Mouse (Mus musculus) layer of hippocampus, adult 11-12 months (tissue): Measurements from ENCODE around the gene Aga.
A peak's percentile ranks its signal among the peaks of the same experiment; 100 is the strongest.
"Not testable (repeated sequence)": the region's sequence is repeated elsewhere in the genome, so short reads cannot be mapped to it uniquely, and the experiment has no call there.

Source experiments
- DNase-seq: peaks from one replicate; pipeline ENCODE4 v3.0.0; 2022; ENCODE audit warnings: low spot score

Aga gene

DNA sequence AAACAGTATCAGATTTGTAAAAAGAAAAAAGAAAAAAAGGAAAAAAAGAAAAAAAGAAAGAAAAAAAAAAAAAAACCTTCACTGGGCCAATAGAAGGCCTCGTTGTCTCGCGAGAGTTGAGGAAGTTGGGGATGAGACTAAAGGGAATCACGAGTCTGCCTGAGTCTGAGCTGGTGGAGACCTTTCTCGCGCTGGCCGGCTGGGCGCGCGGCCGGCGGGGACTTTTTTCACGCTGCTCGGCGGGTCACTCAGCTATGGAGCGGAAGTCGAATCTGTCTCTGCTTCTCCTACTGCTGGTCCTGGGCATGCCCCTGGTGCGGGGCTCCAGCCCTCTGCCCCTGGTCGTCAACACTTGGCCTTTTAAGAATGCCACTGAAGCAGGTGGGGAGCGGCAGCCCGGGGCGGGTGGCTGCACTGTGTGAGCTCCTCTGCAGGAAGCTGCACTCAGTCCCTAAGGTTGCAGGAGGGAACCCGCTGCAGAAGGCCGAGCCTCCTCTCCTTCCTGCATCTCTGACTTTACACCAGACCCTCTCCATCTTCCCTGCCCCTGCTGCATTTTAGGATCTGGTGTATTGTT lies at the start of gene Aga:
TSS of gene Aga (plus strand) at position 177 of the 577 bp plus-strand sequence.
- DNase-seq: peak; percentile 89

DNA sequence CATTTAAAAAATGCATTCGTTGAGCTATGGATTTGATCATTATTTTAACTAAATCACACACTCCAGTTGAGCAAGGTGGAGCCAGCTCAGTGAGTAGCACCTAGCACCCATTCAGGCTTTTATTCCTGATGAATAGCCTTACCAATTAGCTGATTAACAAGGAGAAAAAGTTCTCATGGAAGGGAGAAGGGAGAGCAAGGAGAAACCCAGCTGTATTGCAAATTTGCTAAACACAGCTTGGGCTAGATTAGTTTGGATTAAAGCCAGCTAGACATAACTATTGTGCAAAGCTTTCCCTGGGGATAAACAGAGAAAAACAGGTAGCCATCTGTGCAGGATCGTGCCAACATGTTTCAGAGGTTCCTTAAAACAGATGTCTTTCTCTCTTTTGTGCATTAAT lies 22.5 kb upstream of the Aga start:
- DNase-seq: no peak

DNA sequence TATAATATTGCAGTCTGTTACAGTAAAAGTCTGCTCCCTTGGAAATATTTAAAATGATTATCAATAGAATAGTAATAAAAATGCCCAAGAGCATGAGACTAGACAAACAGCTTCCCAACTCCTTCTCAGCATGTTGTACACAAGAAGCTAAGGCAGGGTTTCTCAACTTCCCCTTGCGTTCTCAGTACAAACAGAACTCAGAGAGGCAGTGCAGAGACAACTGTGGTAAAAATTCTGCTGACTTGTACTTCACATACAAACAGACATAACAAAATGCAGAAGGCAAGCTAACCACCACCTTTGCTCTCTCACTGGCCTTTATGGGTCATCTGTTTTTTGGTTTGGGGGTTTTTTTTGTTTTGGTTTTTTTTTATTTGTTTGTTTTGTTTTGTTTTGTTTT lies 15.3 kb upstream of the Aga start:
- no peak for DNase-seq

DNA sequence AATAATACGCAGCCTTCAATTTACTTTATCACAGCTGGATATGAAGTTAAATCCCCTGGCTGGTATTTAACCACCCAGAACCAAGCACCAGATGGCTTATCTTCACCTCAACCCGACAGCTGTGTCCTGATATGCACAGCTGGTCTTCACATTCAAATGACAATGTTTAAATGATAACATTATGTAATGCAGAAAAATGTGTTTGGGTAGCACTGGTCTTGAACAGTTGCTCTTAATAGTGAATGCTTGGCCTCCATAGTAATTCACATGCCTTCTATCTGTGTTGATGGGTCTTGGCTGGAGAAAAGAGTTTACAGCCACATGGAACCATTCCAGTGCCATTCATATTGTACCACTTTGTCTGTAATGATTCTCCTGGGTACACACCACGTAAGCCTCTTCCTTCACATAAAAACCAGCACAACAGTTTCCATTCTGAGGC lies 14.6 kb upstream of the Aga start:
- no peak for DNase-seq

DNA sequence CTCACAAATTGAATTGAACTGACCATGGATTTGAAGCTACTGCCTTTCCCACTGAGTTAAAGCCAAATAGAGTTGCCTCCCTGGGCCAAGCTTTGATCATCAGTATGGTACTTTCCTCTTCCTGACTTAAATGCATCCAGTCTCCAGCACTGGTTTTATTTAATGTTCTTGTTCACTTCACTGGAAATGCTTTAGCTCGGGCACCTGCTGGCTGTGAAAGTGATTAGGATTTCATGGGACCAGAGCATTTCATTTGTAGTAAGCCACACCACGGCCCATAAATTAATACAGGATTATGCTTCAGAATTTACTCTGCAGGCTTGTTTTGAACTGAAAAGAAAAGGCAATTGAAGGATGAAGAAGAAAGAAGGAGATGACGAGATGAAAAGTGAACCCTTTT lies 26.5 kb downstream of the Aga start:
- DNase-seq: not testable (repeated sequence)

DNA sequence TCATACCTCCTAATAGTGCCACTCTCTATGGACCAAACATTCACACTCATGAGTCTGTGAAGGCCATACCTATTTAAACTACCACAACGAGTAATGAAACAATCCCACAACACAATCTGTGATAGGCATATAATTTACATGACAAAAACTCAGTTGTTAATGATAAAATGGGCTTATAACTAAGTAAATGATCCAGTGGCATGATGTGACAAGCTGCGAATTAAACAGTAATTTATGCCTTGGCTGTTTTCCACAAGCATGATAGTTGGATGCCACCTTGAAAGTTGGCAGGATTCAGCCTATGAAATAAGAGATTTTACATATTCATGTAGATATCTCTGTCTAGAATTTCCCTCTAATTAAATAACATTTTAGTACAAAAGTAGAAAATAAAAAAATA lies 28.1 kb downstream of the Aga start:
- no peak for DNase-seq

DNA sequence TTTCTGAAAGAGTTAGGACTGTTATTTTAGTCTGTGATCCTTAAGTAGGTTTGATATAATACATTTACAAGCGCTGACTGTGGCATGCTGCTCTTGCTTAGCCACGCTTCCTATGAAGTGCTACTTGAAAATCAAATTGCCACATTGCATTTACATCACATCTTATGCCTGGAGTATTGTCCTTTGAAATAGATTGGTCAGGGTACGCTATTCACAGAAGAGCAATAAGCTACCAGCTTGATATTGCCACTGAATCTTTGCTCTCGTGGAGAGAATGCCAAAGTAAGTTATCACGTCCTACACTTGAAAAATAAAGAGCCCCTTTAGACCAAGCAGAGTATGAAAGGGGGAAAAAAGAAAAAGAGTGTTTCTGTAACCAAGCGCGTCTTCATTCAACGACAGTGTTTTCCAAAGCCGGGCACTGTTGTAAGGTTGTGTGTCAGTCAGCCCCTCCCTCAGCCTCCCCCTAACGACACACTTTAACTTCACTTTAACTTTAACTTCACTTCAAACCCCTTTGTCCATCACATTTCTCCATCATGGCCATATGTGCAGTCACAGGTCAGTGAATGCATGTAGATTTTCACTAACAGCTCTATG lies 51.0 kb downstream of the Aga start:
- DNase-seq: no peak

DNA sequence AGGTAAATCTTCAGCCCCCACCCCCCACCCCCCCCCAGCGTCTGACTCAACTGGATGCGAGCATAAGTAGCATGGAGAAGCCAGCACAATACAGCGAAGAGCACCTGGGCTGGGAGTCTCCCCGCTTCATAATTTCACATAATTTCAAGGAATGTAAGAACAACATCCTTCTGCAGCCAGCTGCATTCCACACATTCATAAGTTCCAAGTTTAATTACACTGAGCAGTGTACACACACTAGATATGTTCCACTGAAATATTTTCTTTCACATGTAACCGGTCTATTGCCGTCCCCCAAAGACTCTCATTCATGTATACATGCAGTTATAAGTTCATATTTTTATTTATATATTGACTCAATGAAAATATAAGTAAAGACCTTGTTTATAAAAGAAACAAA lies 54.7 kb downstream of the Aga start:
- no peak for DNase-seq
